Mouse (Mus musculus): ENCODE data around the gene Gm9780. TPM values are rescaled to one million over a fixed set of nuclear protein-coding genes. Genes with fewer than 3 reads are reported as not detected.

The Gm9780 gene
- polyA plus RNA-seq (2017; shearing (Covaris generic)): not detected

GRCm38 (mm10) chr14:26042611-26043010, at the start of gene Gm9780:
Gene Gm9780 (minus strand): TSS chr14:26042711.

GRCm38 (mm10) chr14:26081997-26082396, 39.5 kb upstream of the Gm9780 start, which contains the start of gene Cphx3:
Gene Cphx3 (plus strand): TSS chr14:26082297.

DNA sequence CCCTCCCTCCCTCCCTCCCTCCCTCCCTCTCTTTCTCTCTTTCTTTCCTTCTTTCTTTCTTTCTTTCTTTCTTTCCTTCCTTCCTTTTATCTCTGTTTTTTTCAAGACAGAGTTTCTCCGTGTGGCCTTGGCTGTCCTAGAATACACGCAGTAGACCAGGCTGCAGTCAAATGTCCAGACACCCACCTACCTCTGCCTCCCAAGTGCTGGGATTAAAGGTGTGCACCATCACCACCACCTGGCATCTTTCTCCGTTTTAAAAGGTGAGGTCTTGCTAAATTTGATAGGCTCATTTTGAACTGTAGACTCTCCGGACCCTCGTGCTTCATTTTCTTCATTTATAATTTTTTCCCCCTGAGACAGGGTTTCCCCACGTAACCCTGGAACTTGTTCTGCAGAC, 38.7 kb upstream of the Gm9780 start, which contains the start of gene Cphx2:
TSS of gene Cphx2 (plus strand) at position 301 of the 400 bp plus-strand sequence.

GRCm38 (mm10) chr14:26067325-26067633, 24.8 kb upstream of the Gm9780 start, which contains the start of gene Tmem254c:
Gene Tmem254c (minus strand): TSS chr14:26067355.

GRCm38 (mm10) chr14:25978371-25979241, 63.9 kb downstream of the Gm9780 start, which contains the start of gene Duxbl1:
Gene Duxbl1 (plus strand): TSS chr14:25978577.

Other genes starting within 250 kb of the Gm9780 start
- 49.0 TPM for gene Anxa11, start 200.6 kb downstream of the Gm9780 start, polyA plus RNA-seq (2017; shearing (Covaris generic))
- not detected for gene Plac9a, start 139.6 kb downstream of the Gm9780 start, polyA plus RNA-seq (2017; shearing (Covaris generic))
- 0.96 TPM for gene Tmem254a, start 115.0 kb downstream of the Gm9780 start, polyA plus RNA-seq (2017; shearing (Covaris generic))
- not detected for gene Cphx1, start 104.4 kb downstream of the Gm9780 start, polyA plus RNA-seq (2017; shearing (Covaris generic))
- not detected for gene Duxbl1, start 64.1 kb downstream of the Gm9780 start, polyA plus RNA-seq (2017; shearing (Covaris generic))
- 27.0 TPM for gene Tmem254c, start 24.6 kb upstream of the Gm9780 start, polyA plus RNA-seq (2017; shearing (Covaris generic))
- gene Cphx2, start 38.8 kb upstream of the Gm9780 start, polyA plus RNA-seq (2017; shearing (Covaris generic)): not detected
- not detected for gene Cphx3, start 39.6 kb upstream of the Gm9780 start, polyA plus RNA-seq (2017; shearing (Covaris generic))
- gene Duxbl2, start 75.6 kb upstream of the Gm9780 start, polyA plus RNA-seq (2017; shearing (Covaris generic)): not detected
- gene Plac9b, start 139.8 kb upstream of the Gm9780 start, polyA plus RNA-seq (2017; shearing (Covaris generic)): not detected
- gene Tmem254b, start 164.3 kb upstream of the Gm9780 start, polyA plus RNA-seq (2017; shearing (Covaris generic)): 3.7 TPM
- not detected for gene Duxbl3, start 215.3 kb upstream of the Gm9780 start, polyA plus RNA-seq (2017; shearing (Covaris generic))

All from effector memory CD4-positive, alpha-beta T cell, adult 5 months (primary cell).